Mouse (Mus musculus) right cerebral cortex, postnatal 4 days (tissue): ENCODE measurements around the gene Unc5b.

ENCODE experiments used
- DNase-seq: peaks from one replicate; pipeline ENCODE4 v3.0.0-alpha.2; 2022

The Unc5b gene

DNA sequence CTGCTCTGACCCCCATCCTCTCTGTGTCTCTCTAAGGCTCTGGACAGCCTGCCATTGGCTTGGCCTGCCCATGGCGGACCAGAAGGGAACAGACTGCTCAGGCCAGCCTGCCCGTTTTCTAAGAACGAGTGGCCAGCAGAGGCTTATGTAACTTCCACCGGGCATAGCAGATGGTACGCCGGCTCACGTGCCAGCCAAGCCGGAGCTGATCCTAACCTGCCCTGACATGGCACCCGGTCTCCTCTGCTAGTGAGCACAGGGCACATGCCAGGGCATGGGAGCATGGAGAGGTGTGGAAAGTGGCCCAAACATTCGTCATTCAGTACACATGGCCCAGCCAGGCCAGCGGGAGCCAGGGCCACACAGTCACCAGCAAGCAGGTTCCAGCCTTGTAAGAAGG lies 10.8 kb downstream of the Unc5b start:
- DNase-seq: no peak

DNA sequence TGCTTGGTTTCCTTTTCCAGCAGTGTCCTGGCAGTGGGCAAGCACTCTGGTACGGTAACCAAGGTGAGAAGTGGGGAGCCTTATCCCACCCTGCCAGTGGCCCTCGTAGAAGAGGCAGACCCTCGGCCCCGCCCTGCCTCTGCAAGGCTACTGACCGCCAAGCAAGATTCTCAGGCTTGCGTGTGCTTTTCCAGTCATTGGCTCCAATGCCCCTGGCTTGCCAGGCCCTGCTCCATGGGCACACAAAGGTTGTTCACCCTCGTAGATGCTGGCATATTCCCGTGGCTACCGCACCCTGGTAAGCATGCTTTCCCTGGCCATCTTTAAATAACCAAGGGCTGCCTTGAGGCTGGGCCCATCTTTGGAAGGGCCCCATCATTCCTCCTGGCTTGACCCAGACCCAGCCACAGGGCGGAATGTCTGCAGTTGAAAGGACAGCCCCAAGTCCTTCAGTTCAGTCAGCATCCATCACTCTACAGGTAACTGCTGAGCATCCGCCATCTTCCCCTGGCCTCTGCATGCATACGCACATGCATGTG lies 11.7 kb downstream of the Unc5b start:
- DNase-seq: no peak

DNA sequence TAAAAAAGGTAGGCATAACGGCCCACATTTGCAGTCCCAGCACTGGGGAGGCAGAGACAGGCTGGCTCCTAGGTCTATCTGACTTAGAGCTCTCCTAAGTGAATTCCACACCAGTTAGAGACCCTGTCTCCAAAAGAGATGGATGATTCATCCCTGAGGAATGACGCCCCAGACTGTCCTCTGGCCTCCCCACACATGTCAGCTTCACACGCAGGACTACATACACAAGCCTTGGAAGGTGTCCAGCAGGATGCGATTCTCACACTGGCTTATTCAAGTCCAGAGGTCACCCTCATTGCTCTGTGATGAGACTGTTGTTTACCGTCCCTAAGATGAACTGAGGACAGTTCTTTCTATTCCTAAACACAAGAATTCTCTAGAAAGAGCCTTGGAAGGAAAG lies 12.2 kb downstream of the Unc5b start:
- DNase-seq: no peak

GRCm38 (mm10) chr10:60818708-60819107 lies 12.7 kb downstream of the Unc5b start:
- DNase-seq: no peak

DNA sequence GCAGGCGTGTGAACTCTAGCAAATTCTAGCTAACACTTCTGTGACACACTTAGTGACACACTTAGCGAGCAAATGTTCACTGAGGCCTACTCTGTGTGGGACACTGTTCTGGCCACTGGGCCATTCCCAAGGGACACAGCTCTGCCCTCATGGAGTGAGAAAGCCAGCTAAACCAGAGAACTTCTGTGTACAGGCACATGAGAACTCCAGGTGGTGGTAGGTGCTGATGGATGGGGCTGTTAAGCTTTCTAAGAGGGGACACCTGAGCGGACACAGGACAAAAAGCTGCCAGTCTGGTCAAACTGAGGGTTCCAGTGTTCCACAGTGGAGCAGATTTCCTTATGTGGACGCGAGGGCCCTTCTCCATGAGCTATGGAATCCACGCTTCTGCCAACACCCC lies 13.5 kb downstream of the Unc5b start:
- no peak for DNase-seq

- DNase-seq: peak; percentile 67
Observed at GRCm38 (mm10) chr10:60816872-60817648, 14.3 kb downstream of the Unc5b start.

DNA sequence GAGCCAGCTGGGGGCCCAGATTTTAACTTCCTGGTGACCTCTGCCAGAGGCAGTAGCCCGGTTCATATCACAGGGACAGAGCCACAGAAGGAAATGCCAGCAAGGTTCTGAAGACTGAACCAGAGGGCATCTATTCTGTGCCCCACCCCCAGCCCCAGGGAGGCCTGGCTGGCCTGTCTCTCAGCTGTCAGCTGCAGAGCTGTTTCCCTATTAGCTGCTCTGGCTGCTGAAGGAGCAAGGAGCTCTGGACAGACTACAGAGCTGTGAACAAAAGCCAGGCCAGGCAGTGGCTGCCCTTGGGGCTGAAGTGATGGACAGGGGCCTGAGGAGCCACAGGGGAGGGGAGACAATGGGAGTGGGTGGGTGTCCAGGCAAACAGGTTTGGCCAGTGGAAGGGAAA lies 15.5 kb downstream of the Unc5b start:
- DNase-seq: no peak

DNA sequence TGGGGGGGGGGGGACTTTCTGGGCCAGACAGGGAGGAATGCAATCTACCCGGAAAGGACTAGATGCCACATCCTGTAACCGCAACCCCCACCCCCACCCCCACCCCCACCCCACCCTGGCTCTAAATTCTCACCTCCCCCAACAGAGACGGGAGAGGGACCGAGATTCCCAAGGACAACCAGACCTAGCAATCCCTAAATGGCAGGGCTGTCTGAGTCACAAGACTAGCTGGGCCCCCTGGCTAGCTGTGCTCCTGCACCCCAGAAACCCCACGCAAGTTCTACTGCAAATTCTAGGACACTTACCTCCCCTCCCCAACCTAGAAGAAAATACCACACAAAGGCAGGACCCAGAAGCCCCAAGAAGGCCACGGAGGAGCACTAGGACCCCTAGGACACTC lies 16.3 kb downstream of the Unc5b start:
- no peak for DNase-seq

DNA sequence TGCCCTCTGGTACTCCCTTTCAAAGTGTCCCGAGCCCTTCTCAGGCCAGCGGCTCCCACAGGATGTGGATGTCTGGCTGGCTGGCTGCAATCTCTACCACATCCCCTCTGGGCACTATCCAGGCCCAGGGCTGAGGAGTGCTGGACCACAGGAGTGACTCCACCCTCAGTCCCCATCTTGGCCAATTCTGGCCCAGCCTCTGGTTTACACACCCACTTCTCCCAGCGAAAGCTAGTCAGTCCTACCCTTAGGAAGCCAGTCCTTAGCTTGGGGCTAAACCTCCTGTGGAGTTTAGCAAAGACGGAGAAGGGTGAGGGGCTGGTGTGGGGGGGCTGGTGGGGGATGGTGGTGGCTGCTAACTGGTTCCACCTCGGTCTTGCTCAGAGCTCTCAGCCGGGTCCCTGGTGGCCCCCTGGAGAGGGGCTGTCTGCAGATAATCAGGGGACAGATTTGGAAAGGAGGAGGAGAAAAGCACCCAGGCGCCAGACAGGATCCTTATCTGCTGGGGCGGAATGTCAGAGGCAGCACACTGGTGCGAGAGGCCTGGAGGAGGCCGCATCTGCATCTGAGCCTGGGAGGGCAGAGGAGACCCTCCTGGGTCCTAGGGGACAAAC lies 16.8 kb downstream of the Unc5b start:
- no peak for DNase-seq

GRCm38 (mm10) chr10:60813606-60814005 lies 17.8 kb downstream of the Unc5b start:
- no peak for DNase-seq

GRCm38 (mm10) chr10:60811792-60812525 lies 19.4 kb downstream of the Unc5b start:
- DNase-seq: no peak

DNA sequence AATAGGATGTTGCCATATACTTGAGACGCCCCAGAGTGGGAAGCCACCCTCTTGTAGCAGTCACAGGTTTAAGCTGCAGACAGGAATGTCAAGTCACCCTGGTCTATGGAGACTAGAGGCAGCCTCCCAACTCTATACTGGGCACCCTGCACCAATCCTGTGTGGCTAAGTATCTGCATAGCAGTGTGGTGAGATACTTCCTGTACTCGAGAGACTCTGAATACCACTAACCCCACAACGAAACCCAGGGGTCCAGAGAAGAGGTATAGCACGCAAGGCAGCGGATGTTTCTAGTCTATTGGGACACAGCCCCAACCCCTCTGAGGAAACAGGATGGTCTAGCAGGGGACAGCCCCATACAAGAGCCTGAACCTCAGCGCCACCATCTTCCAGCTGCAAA lies 22.9 kb downstream of the Unc5b start:
- no peak for DNase-seq

DNA sequence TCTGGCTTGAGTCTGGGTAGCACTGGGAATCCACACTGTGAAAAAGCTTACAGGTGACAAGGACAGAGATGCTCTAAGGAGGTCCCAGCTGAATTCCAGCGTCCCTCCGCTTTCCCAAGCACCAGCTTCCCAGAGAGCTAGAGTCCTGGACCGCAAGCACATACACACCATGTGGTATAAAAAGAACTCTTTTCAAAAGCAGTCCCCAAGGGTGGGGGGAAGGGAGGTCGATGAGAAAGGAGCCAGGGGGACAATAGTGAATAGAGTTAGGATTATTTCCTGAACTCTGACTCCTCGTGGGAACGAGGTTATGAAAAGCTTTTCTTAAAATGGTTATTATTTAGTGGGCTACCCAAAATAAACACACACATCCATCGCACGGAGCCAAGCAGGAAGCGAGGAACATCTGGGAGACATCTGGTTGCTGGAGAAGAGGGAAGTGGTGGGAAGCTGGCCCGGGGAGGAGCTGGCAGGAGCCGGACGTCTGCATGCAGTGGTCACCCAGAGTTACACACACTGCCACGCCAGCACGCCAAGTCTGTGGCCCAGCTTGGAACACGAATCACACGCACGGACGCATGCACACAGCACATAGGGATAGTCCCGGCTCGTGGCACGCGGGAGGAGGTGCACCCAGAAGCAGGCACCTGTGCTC lies 23.7 kb downstream of the Unc5b start:
- DNase-seq: no peak

DNA sequence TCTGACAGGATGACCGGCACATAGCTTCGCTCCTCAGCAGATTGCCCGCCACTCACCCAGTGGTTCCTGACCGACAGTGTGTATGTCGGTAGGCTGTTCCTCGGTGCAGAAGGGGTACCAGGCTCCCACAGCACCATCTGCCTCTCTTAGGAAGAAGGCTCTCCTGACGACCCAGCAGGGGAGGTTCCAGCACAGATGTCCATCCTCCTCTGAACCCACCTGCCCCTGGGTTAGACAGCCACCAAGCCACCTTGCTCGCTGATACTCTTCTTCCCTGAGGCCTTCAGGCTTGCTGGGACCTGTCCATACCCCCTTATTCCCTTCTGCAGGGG lies 25.2 kb downstream of the Unc5b start:
- no peak for DNase-seq

- no peak for DNase-seq
Observed at GRCm38 (mm10) chr10:60805436-60806206, 25.8 kb downstream of the Unc5b start.

DNA sequence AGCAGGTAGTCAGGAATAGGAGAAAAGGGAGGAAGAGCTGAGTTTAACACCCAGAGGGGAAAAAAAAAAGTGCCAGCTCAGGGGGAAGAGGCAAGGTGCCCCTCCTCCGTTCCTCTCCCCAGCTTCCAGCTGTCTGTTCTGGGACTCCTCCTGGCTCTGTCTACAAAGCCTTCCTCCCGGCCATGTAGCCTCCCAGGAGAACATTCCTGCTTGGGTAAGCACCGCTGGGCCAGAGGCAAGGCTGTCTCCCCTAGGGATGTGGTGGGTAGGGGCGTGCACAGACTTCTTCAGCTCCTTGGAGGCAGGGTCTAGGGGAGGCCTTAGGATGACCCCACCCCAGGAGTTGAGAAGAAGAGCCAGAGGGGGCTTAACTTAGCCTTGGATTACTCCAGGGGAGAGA lies 26.5 kb downstream of the Unc5b start:
- DNase-seq: no peak

DNA sequence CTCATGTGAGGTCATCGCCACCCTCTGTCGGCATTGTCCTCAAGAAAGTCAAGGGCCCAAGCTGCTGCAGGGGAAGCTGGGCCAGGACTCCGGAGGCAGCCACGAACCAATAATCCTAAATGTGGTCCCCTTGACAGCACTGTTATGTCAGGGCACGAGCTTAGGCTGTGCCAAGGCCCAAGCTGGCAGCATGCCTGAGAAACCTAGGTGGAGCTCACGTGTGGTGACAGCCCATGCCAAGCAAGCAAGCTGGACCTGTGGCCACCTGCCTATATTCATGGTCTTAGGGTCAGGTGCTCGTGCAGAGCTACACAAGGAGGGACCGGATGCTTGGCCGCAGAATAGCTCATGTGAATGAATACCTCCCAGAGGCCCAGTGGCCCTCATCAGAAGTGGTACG lies 27.4 kb downstream of the Unc5b start:
- no peak for DNase-seq

DNA sequence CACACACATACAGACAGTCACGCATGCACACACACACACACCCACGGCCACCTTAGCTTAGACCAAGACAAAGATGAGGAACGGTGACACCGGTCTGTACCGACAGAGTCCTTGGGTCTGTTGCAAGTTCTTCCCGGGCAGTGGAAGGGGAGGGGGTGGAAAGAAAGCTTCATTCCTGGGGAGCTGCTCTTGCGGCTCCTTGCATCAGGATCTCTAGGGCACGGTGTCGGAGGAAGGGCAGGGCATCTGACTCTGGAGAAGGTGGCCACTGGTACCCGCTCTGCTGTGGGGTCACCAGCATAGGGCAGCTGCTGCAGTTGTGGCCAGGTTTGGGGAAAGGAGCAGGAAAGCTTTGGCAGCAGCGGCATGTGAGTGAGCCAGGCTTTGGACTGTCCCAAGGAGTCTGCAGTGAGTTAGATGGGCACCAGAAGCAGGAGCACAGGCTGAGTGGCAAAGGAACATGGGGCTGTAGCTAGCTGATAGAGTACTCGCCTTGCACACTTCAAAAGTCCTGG lies 29.4 kb downstream of the Unc5b start:
- DNase-seq: no peak

DNA sequence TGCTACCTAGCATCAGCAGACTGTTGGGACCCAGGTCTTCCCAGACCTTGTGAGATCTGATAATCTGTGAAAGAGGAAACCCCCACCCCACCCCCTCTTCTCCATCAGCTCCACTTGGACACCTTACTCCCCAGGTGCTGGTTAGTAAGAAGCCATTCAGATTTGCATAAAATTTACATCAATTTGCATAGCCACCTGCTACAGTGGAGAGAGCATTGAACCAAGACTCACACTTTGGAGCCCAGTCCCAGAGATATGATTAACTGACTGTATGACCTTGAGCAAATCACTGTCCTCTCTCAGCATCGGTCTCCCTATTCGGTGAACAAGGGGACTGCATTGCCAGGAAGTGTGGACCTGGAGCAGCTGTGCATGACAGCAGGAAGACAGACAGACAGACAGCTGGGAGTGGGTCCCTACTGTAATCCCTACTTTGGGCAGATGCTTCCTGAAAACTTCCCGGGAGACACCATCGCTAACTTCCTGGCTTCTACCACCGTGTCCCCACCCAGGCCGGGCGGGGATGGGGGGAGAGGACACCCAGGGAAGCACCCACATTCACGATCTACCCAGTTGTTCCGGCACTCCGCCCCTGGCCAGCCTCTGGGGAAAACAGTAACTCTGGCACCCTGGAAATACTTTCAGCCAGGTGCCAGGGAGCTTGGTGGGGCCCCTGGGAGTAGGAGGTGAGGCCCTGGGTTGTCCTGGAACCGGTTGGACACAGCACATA lies 30.0 kb downstream of the Unc5b start:
- DNase-seq: no peak

GRCm38 (mm10) chr10:60800295-60801167 lies 30.9 kb downstream of the Unc5b start:
- DNase-seq: no peak
